Mouse (Mus musculus): ENCODE measurements around the gene Far2.

Gene Far2

GRCm38 (mm10) chr6:148046881-148047649, at the start of gene Far2:
Far2 (plus strand) TSS chr6:148047259.
- peak; percentile 54 for DNase-seq

GRCm38 (mm10) chr6:148000483-148000882, 46.6 kb upstream of the Far2 start:
- DNase-seq = no peak

GRCm38 (mm10) chr6:148001071-148001470, 46.0 kb upstream of the Far2 start:
- DNase-seq = no peak

- DNase-seq = no peak
Observed at GRCm38 (mm10) chr6:148006118-148006837, 40.8 kb upstream of the Far2 start.

GRCm38 (mm10) chr6:148040759-148041158, 6.3 kb upstream of the Far2 start:
- no peak for DNase-seq

- DNase-seq = no peak
Observed at GRCm38 (mm10) chr6:148047650-148047988, 560 bp downstream of the Far2 start.

GRCm38 (mm10) chr6:148063131-148063530, 16.1 kb downstream of the Far2 start:
- no peak for DNase-seq

- no peak for DNase-seq
Observed at GRCm38 (mm10) chr6:148066267-148066666, 19.2 kb downstream of the Far2 start.

- no peak for DNase-seq
Observed at GRCm38 (mm10) chr6:148068786-148069185, 21.7 kb downstream of the Far2 start.

- DNase-seq = no peak
Observed at GRCm38 (mm10) chr6:148073599-148073998, 26.5 kb downstream of the Far2 start.

GRCm38 (mm10) chr6:148074211-148074864, 27.3 kb downstream of the Far2 start:
- DNase-seq = no peak

GRCm38 (mm10) chr6:148083864-148084263, 36.8 kb downstream of the Far2 start:
- no peak for DNase-seq

GRCm38 (mm10) chr6:148084403-148084802, 37.3 kb downstream of the Far2 start:
- no peak for DNase-seq

- DNase-seq = no peak
Observed at GRCm38 (mm10) chr6:148097039-148097438, 50.0 kb downstream of the Far2 start.

GRCm38 (mm10) chr6:148101977-148102376, 54.9 kb downstream of the Far2 start:
- DNase-seq = no peak

GRCm38 (mm10) chr6:148102434-148102833, 55.4 kb downstream of the Far2 start:
- no peak for DNase-seq

GRCm38 (mm10) chr6:148104212-148104611, 57.2 kb downstream of the Far2 start:
- DNase-seq = no peak

- DNase-seq = no peak
Observed at GRCm38 (mm10) chr6:148105722-148106268, 58.7 kb downstream of the Far2 start.

GRCm38 (mm10) chr6:148108741-148109472, 61.8 kb downstream of the Far2 start:
- no peak for DNase-seq

GRCm38 (mm10) chr6:148110996-148111633, 64.1 kb downstream of the Far2 start:
- no peak for DNase-seq

GRCm38 (mm10) chr6:148116371-148116770, 69.3 kb downstream of the Far2 start:
- DNase-seq = no peak

- no peak for DNase-seq
Observed at GRCm38 (mm10) chr6:148116907-148117306, 69.8 kb downstream of the Far2 start.
